Comparison of ENCODE assay signal across 11 mouse cellular contexts in genomic region chr1:137453446-137454208, GRCm38 (mm10).
A peak's percentile ranks its signal among the peaks of the same experiment; 100 is the strongest.
DNase-seq lines count a peak whose midpoint lies in the region; ATAC-seq and TF ChIP-seq lines count a peak whose summit lies in the region.
"Had no signal": no experiment of that assay in that cellular context is flagged by ENCODE, and none has a peak within 500 bp of the region (broad histone marks: within the 10 kb centered on the region; RNA-seq: fewer than 3 reads in every experiment).

No protein-coding gene starts in this region.

- peak; percentile 58 for ATAC-seq in forebrain, embryonic 12.5 days (ENCODE audit: low FRiP score)
- ATAC-seq in hindbrain, postnatal 0 days, result peak; percentile 71
- peak; percentile 35; the same call in 1 of the 2 replicates for ATAC-seq in neural tube, embryonic 15.5 days (ENCODE audit: low FRiP score)
- ATAC-seq: Patski had no signal

- no peak for TF ChIP-seq CTCF in hindbrain, postnatal 0 days (IDR thresholded peaks at IDR 0.05; ENCODE audit: low read depth)

- H3K4me1 ChIP-seq in forebrain, embryonic 12.5 days, result peaks cover 13% of the 10 kb centered on the region
- 0 out of 2 replicates have a peak, but pooled peaks cover 3% of the 10 kb centered on the region for H3K4me1 ChIP-seq in hindbrain, postnatal 0 days (ENCODE audit: insufficient read depth, low read length)
- H3K4me1 ChIP-seq in neural tube, embryonic 15.5 days, result 0 out of 2 replicates have a peak, but pooled peaks cover 3% of the 10 kb centered on the region

- no peaks in the 10 kb centered on the region for H3K36me3 ChIP-seq in forebrain, embryonic 12.5 days (replicated peaks)
- H3K36me3 ChIP-seq in hindbrain, postnatal 0 days (ENCODE audit: insufficient read depth, low read length), result no peaks in the 10 kb centered on the region
- no peaks in the 10 kb centered on the region for H3K36me3 ChIP-seq in neural tube, embryonic 15.5 days

- H3K9ac ChIP-seq in forebrain, embryonic 12.5 days, result no peak overlapping the region
- H3K9ac ChIP-seq in hindbrain, postnatal 0 days (replicated peaks; ENCODE audit: low read length), result no peak overlapping the region
- no peak overlapping the region for H3K9ac ChIP-seq in neural tube, embryonic 15.5 days (replicated peaks)
- H3K9ac ChIP-seq: liver, embryonic 14.5 days had no signal

- no peak overlapping the region for H3K4me3 ChIP-seq in forebrain, embryonic 12.5 days (replicated peaks)
- no peak overlapping the region for H3K4me3 ChIP-seq in hindbrain, postnatal 0 days (ENCODE audit: low read length)
- no peak overlapping the region for H3K4me3 ChIP-seq in neural tube, embryonic 15.5 days (replicated peaks)

- whole genome bisulfite sequencing in forebrain, embryonic 12.5 days, result 40% methylated on average over 7 of the region's 7 CpGs
- WGBS in hindbrain, postnatal 0 days, result 28% methylated on average over 7 of the region's 7 CpGs
- WGBS in neural tube, embryonic 15.5 days, result 39% methylated on average over 7 of the region's 7 CpGs

- no peak overlapping the region for H3K27ac ChIP-seq in forebrain, embryonic 12.5 days
- no peak overlapping the region; the same call in 1 of the 2 replicates for H3K27ac ChIP-seq in hindbrain, postnatal 0 days
- H3K27ac ChIP-seq in neural tube, embryonic 15.5 days (replicated peaks), result 0 out of 2 replicates have a peak overlapping the region, but pooled peaks have one; percentile 38
- H3K27ac ChIP-seq: liver, embryonic 14.5 days had no signal

- intact Hi-C loops in left cerebral cortex, postnatal 25 days (cut with DNase I), result no loop called here

- DNase-seq in left cerebral cortex, adult 11 months (ENCODE audit: low spot score), result peak; percentile 15
- DNase-seq in left cerebral cortex, postnatal 25 days (ENCODE audit: low spot score in 2 of 2), result no peak
- peak; percentile 61 for DNase-seq in hindbrain, postnatal 0 days (ENCODE audit: low spot score)
- DNase-seq in adrenal gland, postnatal 36 days, result no peak
- no peak for DNase-seq in left cerebral cortex, adult 18-20 months (ENCODE audit: low spot score in 2 of 2)
- DNase-seq: kidney, postnatal 25 days; thymus, adult 18-20 months had no signal

- no peak overlapping the region for H3K4me2 ChIP-seq in forebrain, embryonic 12.5 days
- H3K4me2 ChIP-seq in hindbrain, postnatal 0 days (ENCODE audit: low read depth, low read length), result no peak overlapping the region
- no peak overlapping the region for H3K4me2 ChIP-seq in neural tube, embryonic 15.5 days

- no peaks in the 10 kb centered on the region for H3K27me3 ChIP-seq in forebrain, embryonic 12.5 days
- H3K27me3 ChIP-seq in hindbrain, postnatal 0 days (ENCODE audit: insufficient read depth, low read length), result no peaks in the 10 kb centered on the region
- H3K27me3 ChIP-seq in neural tube, embryonic 15.5 days (replicated peaks), result no peaks in the 10 kb centered on the region
- H3K27me3 ChIP-seq: Patski had no signal

- H3K9me3 ChIP-seq in forebrain, embryonic 12.5 days, result no peaks in the 10 kb centered on the region
- H3K9me3 ChIP-seq in hindbrain, postnatal 0 days (ENCODE audit: low read length), result no peaks in the 10 kb centered on the region
- H3K9me3 ChIP-seq in neural tube, embryonic 15.5 days (replicated peaks), result no peaks in the 10 kb centered on the region

Comparison
In these comparisons a context has a peak if more than half of its experiments do, and no peak if none do; other contexts are left out.
1. DNase-seq: peak in left cerebral cortex, adult 11 months (single experiment) and hindbrain, postnatal 0 days (single experiment); none in left cerebral cortex, postnatal 25 days (0 of 2), adrenal gland, postnatal 36 days (0 of 2) and left cerebral cortex, adult 18-20 months (0 of 2).
2. Peak in every context shown above with its lines, with median percentiles within 50 percentile points of each other: ATAC-seq.